Mouse (Mus musculus): ENCODE results near the gene Fam222b.

Gene Fam222b

DNA sequence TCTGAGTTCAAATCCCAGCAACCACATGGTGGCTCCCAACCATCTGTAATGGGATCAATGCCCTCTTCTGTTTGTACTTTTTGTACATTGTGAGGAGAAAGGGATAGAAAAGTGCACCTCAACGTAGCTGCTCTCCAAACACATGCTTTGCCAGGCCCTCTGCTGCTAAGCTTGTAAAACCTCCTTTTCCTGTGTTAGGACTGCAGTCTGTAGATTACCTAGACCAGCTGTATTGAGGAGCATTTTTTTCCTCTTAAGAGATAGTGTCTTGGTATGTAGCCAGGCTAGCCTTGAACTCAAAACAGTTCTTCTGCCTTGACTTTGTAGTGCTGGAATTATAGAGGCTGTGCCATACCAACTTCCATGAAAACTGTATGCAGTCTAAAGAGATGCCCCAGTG, 41.7 kb downstream of the Fam222b start:
- DNase-seq (ENCODE audit: low read depth): no peak

DNA sequence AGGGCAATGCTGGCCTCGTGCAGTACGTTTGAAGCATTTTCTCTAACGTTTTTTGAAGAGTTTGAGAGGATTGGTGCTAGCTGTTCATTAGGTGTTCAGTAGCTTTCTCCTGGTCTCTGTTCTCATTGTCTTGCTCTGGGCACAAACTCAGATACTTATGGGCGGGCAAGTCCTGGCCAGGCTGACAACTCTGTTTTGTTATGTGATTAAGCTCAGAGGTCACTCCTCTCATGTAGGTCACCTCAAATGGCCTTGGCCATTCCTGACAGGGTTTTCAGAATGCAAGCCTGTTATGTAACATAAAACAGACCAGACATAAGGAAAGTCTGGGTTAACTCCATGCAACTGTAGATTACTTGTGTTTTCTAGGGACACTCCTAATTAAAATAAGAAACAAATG, 43.1 kb downstream of the Fam222b start:
- DNase-seq (ENCODE audit: low read depth): no peak

DNA sequence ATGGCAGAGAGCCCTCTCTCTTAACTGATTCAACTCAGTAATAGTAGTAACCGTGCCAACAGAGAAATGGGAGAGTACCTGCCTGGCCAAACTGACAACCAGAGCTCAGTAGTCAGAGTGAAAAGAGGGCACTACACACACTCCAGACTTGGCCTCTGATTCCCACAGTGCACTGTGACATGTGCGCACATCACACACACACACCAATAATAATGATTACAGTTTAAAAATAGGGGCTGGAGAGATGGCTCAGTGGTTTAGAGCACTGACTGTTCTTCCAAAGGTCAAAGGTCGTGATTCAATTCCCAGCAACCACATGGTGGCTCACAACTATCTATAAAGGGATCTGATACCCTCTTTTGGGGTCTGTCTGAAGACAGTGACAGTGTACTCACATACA, 43.6 kb downstream of the Fam222b start:
- no peak for DNase-seq (ENCODE audit: low read depth)

DNA sequence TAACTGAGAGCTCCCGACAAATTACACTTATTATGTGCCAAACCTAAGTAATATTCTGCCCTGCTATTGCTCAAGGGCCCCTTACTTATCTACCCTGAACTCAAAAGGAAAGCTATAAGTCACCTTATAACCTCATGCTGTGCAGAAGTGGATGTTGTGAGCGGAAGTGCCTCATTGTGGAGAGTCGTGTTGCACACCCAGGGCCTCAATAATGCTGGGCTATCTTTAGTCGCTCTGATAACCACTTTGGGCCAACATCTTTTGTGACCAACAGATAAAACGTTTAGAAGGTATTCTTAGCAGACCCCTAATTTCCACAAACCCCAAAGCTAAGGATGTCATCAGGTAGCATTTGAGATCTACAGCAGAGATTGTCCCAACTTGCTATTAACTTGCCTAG, 46.2 kb downstream of the Fam222b start:
- DNase-seq (ENCODE audit: low read depth): no peak

DNA sequence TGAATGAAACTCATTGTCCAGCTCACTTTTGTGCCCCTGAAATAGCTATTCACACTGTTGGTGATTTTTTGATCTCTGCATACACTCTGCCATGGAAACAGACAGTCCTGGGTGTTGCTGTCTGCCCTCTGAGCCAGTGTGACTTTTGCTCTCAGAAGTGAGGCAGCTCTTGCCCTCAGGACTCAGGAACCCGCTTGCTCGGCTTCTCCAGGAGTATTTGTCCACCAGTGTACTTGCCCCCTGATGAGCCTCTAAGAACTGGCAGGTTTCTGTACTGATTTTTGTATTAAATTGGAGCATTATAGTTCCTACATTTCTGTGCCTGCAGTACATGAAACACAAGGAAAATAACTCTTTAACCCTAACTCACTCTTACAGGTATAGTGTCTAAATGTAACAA, 49.1 kb downstream of the Fam222b start:
- DNase-seq (ENCODE audit: low read depth): no peak

DNA sequence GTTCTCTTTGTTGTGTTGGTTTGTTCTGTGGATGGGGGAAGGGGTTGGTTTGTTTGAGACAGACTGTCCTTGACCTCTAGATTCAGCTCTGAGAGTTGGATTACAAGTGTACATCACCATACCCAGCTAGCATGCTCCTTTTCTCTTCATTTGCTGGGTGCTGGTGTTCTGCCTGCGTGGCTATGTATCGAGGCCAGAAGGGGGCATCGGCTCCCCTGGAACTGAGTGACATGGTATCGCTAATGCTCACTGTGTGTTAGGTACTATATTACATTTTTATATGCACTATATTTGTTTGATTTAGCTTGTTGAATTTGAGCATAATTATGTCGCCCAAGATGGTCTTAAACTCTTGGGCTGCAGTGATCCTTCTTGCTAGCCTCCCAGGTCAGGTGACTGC, 51.7 kb downstream of the Fam222b start:
- DNase-seq (ENCODE audit: low read depth): no peak

DNA sequence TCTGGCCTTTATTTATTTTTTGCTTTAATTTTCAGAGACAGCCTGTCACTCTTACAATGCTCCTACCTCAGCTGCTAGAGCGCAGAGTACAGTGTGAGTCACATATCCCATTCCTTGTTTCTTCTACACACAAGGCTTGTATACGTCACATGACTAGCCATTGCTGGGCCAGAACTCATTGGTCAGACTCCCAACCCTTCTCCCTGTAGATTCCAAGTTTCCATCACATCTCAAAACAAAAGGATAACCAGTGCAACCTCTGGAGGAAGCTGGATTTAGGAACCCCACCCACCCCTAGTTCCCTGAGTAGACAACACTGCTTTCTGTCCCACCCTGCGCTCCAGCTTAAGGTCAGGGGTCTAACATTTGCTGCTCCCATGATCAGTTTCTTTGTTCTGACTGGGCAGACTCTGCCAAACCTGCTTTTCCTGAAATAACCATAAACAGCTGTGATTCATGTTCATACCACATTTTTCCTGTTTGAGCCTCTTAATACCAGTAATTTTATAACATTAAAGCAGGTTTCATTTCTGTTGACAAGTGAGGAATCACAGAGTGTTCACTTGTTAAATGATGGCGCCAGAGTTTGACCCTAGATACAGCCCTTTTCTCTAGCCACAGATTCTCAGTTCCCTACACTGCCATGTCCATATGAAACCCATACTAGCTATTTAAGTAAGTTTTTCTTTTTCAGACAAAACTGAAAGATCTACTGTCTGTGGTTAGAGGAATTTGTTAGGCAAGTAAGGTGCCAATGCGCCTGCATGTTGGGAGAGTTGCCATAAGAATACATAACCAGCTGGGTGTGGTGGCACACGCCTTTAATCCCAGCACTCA, 52.5 kb downstream of the Fam222b start:
- DNase-seq (ENCODE audit: low read depth): no peak

DNA sequence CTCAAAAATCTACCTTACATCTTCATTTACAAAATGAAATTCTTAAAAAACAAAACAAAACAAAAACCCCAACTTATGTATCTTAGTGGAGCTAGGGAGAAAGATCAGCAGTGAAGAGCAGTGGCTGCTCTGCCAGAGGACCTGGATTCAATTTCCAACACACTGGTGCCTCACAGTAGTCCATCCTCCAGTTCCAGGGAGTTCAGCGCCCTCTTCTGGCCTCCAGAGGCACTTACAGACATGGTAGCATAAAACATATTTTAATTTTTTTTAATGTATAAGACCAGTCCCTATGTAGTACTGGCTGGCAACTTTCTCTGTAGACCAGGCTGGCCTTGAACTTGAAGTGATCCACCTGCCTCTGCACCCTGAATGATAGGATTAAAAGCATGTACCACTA, 56.7 kb downstream of the Fam222b start:
- no peak for DNase-seq (ENCODE audit: low read depth)

DNA sequence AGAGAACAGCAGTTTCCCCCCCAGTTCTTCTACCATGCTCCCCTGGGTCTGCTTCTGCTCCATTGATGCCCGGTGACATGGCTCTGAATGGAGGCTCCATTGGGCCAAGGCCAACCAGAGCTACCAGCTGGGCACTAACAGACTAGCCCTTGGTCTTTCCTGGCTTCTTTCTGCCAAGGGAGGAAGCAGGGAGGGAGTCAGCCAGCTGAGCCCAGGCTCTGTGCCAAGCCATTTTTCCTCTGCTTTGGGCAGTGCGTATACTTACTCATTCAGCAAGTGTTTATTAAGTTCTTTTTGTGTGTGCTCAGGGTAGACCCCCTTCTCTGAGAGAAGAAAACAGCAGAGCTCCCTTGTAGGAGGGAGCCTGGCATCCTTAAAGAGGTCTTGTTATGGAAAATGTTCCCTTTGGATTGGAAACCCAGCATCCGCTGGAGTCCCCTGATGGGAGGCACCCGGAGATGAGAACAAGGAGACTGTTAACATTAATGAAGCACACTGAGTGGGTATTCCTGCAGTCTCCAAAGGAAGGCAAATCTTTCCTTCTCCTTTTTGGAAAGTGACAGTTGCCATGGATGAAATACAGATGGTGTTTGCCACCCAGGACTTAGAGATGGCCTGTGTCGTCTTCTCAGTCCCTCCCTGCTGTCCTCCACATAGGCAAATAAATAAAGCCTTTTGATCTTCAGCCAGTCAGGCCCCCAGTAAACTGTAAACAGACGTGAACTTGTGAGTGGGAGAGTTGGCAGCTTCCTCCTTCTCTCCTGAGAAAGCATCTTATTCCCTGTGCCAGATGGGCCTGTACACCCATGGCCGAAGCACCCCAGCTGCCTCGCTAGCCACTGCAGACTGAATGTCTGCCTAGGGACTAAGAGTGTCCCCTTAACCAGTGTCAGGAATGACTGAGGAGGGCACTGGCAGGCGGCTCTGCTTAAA, 58.1 kb downstream of the Fam222b start:
- no peak for DNase-seq (ENCODE audit: low read depth)

DNA sequence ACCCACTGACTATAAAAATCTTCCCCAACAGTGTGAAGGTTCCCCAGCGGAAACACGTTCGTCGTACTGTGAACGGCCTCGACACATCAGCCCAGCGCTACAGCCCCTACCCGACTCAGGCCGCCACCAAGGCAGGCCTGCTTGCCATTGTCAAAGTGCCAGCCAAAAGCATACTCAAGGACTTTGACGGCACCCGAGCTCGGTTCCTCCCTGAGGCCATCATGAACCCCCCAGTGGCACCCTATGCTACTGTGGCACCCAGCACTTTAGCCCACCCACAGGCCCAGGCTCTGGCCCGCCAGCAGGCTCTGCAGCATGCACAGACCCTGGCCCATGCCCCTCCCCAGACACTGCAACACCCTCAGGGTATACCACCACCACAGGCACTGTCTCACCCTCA, 59.3 kb downstream of the Fam222b start:
- no peak for DNase-seq (ENCODE audit: low read depth)

DNA sequence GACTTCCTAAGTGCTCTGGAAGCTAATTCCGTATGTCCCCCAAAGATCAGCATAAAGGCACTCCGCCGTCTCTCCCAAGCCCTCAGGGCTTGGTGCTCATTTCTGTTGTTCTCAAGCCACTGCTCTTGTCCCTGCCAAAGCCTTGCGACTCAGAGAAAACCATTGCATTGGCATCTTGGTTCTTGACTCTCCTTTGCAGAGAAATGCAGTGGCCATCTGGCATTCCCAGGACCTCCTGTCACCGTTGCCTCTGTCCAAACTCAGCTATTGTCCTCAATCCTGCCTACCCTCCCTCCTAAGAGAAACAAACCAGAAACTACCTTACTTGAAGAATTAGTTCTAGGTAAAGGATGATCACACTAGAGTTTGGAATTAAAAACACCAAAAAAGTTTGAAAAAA, 61.2 kb downstream of the Fam222b start:
- DNase-seq (ENCODE audit: low read depth): no peak

DNA sequence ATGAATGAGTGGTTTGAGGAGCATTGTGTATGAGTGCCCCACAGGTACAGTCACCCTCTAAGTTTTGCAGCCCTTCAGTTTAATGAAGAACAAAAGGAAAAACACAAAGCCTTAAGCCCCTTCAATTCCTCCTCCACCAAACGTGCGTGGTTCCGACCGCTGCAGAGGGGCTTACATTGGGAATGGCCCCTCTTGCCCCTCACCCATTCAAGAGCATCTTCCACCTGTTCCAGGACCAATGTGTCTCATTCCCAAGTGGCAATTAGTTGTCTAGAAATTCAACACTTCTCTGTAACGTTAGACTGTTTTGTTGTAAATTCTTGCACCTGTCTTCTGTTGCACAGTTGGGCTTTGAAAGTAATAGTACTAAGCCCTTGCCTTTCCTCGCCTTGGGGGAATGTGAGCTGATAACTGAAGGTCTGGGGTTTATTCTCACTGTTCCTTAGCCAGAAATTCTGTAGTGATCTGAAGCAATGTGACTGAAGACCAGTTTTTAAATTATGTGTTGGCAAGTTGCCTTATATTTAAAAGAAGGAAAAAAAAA, 61.8 kb downstream of the Fam222b start:
- no peak for DNase-seq (ENCODE audit: low read depth)

DNA sequence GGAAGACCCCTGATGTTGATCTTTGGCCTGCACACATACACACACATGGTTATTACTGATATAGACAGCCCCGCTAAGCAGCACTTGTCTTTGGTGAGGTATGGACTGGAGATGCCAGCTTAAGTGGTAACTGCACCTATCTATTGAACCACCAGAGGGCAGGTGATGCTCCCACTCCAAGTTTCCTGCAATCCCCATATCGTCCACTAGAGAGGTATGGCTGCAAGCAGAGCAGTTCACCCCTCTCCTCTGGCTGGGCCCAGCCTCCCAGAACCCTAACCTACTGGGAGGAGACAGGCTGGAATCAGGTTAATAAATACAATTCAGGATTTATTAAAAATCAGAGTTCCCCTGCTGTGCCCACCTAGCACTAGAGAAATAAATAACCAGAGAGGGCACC, 64.6 kb downstream of the Fam222b start:
- no peak for DNase-seq (ENCODE audit: low read depth)

DNA sequence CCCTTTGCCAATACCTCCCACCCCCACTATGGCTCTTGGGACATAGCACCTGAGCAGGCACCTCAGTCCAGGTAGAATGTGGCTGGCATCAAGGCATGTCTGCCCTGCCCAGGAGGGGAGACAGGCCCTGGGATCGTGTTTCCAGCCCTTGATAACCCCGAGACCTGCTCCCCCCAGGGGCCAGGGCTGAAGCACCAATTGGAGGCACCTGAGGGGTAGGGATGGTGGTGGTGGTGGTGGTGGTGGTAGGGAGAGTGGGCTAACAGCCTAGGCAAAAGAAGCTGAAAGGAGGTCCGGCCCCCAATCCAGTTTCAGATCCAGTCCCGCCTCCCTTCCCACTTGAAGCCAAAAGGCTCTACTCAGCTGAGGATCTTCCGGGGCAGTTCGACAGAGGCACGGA, 65.1 kb downstream of the Fam222b start:
- DNase-seq (ENCODE audit: low read depth): no peak

DNA sequence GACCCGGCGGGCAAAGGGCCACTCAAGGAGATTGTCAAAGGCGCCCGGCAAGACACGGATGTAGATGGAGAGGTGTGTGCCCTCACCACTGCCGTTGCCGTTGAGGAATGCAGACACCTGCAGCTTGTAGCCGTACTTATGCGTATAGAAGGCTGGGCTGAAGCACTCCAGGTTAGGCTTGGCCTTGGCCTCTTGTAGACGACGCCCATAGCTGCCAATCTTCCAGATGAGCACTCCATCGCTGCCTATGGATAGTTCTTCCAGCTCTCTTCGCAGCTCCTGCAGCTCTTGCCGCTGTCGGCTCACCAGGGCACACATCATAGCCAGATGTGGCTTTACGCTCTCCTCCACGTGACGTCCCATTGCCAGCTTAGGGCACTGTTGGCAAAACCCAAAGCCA, 65.7 kb downstream of the Fam222b start:
- DNase-seq (ENCODE audit: low read depth): no peak

DNA sequence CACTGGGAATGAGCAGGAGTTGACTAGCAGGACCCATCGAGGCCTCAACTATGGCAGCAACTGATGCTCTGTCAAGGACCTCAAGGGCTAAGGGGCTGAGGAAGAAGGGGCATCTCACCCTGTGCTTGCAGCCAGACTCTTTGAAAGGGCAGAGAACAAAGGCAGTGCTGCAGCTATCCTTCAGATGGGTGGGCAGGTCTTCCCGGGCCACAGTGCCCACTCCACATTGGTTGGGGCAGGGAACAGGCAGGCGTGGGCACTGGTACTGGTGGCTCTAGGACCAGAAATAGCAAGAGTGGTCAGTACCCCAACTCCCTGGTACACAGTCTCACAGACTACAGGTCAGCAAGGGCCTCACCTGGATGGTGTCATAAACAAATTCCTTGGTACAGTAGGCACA, 66.2 kb downstream of the Fam222b start:
- no peak for DNase-seq (ENCODE audit: low read depth)

DNA sequence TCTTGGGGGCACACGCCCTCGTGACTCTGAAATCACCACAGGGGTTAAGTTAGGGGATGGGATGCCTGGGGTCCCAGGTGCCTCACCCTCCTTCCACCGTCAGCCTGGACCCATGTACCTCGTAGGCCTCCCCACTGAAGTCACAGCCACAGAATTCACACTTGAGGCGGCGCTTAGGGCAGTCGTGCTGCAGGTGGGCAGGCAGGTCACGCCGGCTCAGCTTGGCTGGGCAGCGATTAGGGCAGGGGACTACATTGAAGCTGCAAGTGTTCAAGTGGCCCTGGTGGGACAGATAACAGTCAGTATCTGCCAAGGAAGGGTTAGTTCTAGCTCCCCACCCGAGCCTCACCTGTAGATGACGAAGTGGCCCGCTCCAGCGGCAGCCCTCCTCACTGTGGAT, 66.7 kb downstream of the Fam222b start:
- DNase-seq (ENCODE audit: low read depth): no peak

DNA sequence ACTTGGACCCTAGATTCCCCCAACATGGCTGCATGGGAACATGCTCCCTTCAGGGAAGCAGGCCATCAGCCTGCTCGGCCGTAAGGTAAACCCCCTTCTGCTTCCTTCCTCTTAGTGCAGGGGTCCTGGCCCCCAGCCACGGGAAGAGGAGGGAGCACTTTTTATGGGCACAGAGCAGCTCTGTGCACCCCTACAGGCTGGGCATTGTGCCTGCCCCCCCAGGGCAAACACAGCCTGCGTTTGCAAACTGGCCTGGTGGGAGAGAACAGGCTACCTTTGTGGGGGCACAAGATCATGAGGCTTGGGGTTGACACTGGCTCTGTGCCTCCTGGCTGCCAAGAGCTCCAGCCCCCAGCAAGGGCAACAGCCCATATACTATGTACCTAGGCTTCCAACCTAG, 67.5 kb downstream of the Fam222b start:
- no peak for DNase-seq (ENCODE audit: low read depth)

DNA sequence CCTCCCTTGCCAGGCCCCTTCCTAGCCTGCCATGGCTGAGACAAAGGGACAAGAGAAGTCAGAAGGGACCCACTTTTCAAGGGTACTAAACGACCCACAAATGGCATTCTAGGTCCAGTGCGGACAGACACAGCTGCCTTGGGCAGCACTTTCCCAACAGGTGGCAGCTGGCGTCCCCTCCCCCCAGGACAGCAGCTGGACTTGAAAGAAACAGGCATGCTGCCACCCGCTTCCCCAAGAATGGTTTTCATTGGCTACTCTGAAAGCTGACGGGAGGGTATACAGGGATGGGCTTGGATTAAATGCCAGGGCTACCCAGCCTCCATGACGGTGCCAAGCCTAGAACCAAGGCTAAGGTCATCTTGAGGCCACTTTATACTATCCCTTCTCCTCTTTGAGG, 68.0 kb downstream of the Fam222b start:
- DNase-seq (ENCODE audit: low read depth): no peak

DNA sequence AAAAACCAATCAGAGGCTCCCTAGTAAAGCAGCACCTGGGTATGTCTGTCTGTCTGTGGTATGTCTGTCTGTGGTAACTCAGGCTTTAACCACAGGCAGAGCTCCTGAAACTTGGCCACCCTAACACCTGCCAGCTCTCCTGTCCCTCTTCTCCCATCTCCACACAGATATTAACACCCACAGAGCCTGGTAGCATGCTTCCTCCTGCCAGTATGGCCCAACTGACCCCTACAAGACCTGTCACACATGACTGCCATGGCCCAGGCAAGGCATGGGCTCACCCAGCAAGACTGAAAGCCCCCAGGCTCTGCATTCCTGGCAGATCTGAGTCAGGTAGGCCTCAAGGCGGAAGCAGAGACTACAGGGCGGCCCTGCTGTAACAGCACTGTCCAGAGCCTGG, 68.6 kb downstream of the Fam222b start:
- DNase-seq (ENCODE audit: low read depth): no peak

DNA sequence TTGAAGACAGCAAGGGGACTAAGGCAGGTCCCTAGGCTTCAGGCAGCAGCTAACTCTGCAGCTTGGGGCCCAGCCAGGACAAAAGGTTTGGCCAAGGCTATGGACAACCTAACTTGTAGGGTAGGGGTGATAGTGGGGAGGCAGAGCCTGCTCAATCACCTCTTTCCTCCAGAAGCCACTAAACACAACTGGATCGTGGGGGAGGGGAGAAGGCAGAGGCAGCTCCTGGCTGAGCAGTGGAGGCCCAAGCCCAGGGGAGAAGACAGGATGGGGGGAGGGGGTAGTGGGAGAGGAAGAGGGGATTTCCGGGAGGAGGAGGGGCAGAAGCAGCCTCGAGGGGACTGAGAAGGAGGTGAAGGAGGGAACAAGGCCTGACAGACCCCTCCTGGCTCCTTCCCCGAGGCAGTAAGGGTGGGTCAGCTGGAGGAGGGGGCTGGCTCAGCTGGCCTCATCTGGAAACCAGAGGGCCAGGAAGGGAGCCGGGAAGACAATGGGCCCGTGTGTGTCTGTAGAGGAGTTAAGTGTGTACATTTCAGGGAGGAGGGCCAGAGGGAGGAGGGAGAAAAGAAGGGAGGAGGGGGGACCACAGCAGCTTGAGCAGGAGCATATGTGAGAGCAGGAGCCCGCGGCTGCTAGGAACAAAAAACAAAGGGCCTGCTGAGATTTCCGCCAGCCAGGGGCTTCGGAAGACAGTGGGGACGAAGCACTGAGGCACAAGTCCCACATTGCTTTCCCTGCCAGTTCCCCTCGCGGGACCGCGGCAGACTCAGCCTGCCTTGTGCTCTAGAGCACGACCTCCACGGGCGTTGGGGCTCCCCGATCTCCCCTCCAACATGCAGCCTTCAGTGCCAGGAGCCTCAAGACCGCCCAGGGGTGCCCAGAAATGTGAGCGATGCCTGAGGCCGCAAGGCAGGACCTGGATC, 69.5 kb downstream of the Fam222b start:
- DNase-seq (ENCODE audit: low read depth): no peak

DNA sequence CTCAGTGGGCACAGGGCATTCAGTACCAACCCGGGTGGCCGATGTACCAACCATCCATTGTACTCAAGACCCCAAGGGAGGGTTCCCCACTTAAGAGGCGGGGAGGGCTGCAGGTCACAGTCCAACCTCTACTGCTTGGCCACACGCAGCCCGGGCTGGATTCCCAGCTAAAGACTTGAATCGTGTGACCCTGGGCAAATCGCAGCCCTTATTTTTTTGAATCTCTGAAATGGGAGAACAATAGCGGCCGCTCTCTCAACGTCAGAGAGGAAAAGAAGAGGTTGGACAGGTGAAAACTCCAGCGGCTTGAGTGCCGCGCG, 70.1 kb downstream of the Fam222b start:
- DNase-seq (ENCODE audit: low read depth): no peak

All from c-Kit-positive CD71-negative TER-119-negative erythroid progenitor cells, embryonic 14.5 days (primary cell).